Mouse (Mus musculus) layer of hippocampus, postnatal 14 days (tissue): Measurements from ENCODE around the gene Dhx29. TPM values are rescaled to one million over a fixed set of nuclear protein-coding genes. Genes with fewer than 3 reads are reported as not detected.

Experiments used
- DNase-seq, 2 experiments: peaks; one replicate each; pipeline ENCODE4 v3.0.0; 2021 to 2022; ENCODE audit warnings: low spot score in 2 of 2, mixed read lengths in 1 of 2
- long read RNA-seq, 2 experiments: library from polyadenylated mRNA; stranded (forward); transcript quantifications; one replicate each; pipeline ENCODE4 v2.0.0; 2021
- total RNA-seq, 2 experiments: library from RNA; stranded (reverse); gene quantifications; 2 replicates each; pipeline ENCODE4 v1.2.3; 2021

The Dhx29 gene
- 10 to 100 TPM; 23.0 to 23.9 TPM for total RNA-seq
- long read RNA-seq, experiment 1, full-length matches to known transcripts: 5 of 9 reads
- long read RNA-seq, experiment 1, partial matches to known transcripts: 0 of 9 reads
- long read RNA-seq, experiment 1, other reads (novel, unspliced or antisense): 4 of 9 reads
- long read RNA-seq, experiment 2, full-length matches to known transcripts: 17 of 22 reads
- long read RNA-seq, experiment 2, partial matches to known transcripts: 1 of 22 reads
- long read RNA-seq, experiment 2, other reads (novel, unspliced or antisense): 4 of 22 reads

GRCm38 (mm10) chr13:112927287-112928001 is at the start of gene Dhx29, which contains the start of gene Mtrex:
Gene Dhx29, plus strand, starts transcription at chr13:112927454.
Gene Mtrex, minus strand, starts transcription at chr13:112927398.
- peak; percentile 99 to 100 for DNase-seq

- no peak for DNase-seq
These were observed 40.0 kb upstream of the Dhx29 start for GRCm38 (mm10) chr13:112887234-112887633.

DNA sequence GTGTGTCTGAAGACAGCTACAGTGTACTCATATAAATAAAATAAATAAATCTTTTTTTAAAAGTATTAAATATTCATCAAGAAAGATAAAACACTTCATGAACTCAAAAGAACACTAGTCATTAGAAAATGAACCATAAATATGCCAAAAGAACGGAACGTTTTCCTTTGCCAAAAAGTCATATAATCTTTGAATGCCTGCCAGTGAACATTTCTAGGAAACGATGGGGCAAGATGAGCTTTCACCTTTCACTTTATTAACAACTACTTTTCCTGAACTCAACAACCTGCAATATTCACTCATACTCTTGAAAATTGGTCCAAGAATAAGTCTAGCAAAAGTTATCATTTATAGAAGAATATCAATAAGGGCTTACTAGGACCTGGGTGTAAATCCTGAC is 25.1 kb upstream of the Dhx29 start:
- no peak for DNase-seq

- DNase-seq: peak in 1 of 2 experiments; percentile 44
These were observed 17.6 kb upstream of the Dhx29 start for GRCm38 (mm10) chr13:112909663-112910062.

- no peak for DNase-seq
These were observed 16.8 kb upstream of the Dhx29 start for GRCm38 (mm10) chr13:112910434-112910833.

GRCm38 (mm10) chr13:112919141-112919865 is 8.0 kb upstream of the Dhx29 start:
- no peak for DNase-seq

DNA sequence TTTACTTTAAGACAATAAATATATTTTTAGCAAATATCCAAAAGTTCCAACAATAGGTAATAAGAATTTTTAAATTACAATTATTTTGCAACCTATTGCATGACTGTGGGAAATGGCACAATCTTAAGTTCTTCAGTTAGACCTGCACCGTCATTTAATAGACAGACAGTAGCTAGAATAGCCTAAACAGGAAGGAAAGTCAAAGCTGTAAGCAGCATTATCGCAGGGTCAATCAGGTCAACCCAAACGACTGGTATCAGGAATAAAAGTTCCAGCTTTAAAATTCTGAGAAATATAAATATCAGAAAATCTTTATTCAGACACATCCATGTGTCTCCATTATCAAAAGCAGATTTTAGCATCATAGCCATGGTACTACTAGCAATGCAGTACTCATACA is 6.3 kb upstream of the Dhx29 start:
- no peak for DNase-seq

GRCm38 (mm10) chr13:112925266-112925665 is 2.0 kb upstream of the Dhx29 start:
- DNase-seq: no peak

- no peak for DNase-seq
These were observed 1.3 kb upstream of the Dhx29 start for GRCm38 (mm10) chr13:112925976-112926375.

DNA sequence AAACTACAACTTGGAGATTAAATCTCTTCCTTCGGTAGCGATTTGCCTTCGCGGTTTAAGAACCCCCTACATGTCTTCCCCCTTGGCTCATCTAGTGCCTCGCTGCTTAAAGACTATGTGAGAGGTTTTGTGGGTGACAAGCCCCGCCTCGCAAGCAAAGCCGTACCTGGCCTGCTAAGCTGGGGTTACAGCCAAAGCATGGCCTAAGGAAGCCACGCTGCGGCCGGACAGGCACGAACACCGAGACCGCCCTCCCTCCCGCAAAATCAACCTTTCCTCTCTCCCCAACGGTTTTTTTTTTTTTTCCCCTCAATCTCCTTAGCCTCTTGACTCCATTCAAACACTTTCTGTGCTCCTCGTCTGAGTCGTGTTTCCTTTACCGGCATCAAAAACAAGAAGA is 458 bp upstream of the Dhx29 start:
- no peak for DNase-seq

GRCm38 (mm10) chr13:112928038-112928668 is 899 bp downstream of the Dhx29 start:
- peak in 1 of 2 experiments; percentile 26 for DNase-seq

DNA sequence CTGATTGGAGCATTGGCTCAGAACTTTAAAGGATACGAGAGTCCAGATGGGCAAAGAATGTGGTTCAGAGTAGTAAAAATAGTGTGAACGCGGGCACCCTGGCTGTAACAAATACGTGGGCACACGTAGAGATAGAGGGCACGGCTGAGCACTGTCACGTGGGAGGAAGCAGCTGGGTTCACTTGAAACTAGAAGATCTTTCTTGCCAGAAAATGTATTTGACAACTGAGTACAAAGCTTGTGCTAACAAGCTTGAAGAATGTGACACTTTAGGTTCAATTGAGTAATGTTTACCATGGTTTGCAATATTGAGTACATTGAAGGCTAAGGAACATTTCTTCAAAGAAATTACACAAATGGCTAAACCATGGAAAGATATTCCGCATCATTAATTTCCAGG is 10.9 kb downstream of the Dhx29 start:
- DNase-seq: peak in 1 of 2 experiments; percentile 18

GRCm38 (mm10) chr13:112941879-112942330 is 14.7 kb downstream of the Dhx29 start:
- DNase-seq: peak; percentile 36 to 55

- DNase-seq: peak; percentile 9 to 15
These were observed 18.1 kb downstream of the Dhx29 start for GRCm38 (mm10) chr13:112945312-112945711.

- no peak for DNase-seq
These were observed 18.6 kb downstream of the Dhx29 start for GRCm38 (mm10) chr13:112945900-112946299.

- DNase-seq: peak in 1 of 2 experiments; percentile 65
These were observed 26.8 kb downstream of the Dhx29 start for GRCm38 (mm10) chr13:112954067-112954466.

DNA sequence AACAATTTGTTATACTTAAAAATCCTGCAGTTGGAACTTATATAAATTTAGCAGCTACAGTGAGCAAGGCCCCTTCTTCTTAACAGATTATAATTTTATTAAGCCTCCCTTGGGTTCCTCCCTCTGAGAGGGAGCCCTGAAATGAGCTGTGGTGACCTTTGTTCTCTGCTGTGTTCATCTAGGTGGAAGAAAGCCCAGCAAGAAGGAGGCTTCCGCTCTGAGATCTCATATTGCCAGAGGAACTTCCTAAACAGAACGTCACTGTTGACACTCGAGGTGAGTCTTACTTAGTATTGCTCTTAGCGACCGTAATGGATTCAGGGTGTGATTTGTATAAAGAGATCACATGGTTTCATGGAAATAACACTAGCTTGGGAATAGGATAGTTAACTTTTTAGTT is 35.8 kb downstream of the Dhx29 start:
- DNase-seq: no peak

- no peak for DNase-seq
These were observed 37.2 kb downstream of the Dhx29 start for GRCm38 (mm10) chr13:112964421-112964820.

GRCm38 (mm10) chr13:112967267-112967666 is 40.0 kb downstream of the Dhx29 start:
- no peak for DNase-seq

DNA sequence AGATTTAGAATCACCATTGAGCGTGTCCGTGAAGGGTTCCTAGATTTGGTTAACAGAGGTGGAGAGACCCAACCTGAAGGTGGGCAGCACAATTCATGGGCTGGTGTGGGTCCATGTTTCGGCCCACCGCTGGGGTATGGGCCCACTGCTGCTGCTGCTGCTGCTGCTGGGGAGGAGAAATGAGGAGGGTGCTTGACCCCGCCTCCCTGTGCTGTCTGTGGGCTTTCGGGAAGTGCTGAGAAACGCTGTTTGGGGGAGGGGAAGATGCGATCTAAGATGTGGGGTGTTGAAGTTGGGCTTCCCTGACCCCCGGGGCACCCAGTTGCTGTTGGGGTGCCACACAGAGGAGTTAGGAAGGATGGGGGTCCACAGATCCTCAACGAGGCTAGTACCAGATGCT is 49.5 kb downstream of the Dhx29 start:
- no peak for DNase-seq
